Mouse (Mus musculus) intestine, embryonic 14.5 days (tissue): ENCODE data around the gene Fgf4. TPM values are rescaled to one million over a fixed set of nuclear protein-coding genes. Genes with fewer than 3 reads are reported as not detected.
"Not testable (repeated sequence)": the region's sequence is repeated elsewhere in the genome, so short reads cannot be mapped to it uniquely, and the experiment has no call there.

Source experiments
- ATAC-seq: fragments of 200-750 bp; cut with Nextera tagmentation; replicated peaks from 2 replicates; pipeline ENCODE4 v1.8.0; 2017; ENCODE audit warnings: low read depth, moderate number of reproducible peaks, moderate TSS enrichment, moderate library complexity; ENCODE audit not compliant: low FRiP score, low TSS enrichment
- DNase-seq: peaks from one replicate; pipeline ENCODE4 v3.0.0-alpha.2; 2018; ENCODE audit warnings: low spot score
- H3K27ac ChIP-seq: fragments of 300-500 bp; sonication (generic); 2 replicates; pipeline ENCODE4 v1.5.1; 2014; ENCODE audit warnings: low read depth, mild to moderate bottlenecking, control low read depth
- H3K27me3 ChIP-seq: fragments of 300-500 bp; sonication (generic); replicated peaks from 2 replicates; pipeline ENCODE4 v1.6.1; 2014; ENCODE audit warnings: low read length, control low read depth; ENCODE audit not compliant: control insufficient read depth, insufficient read depth
- H3K36me3 ChIP-seq: fragments of 300-500 bp; sonication (generic); 2 replicates; pipeline ENCODE4 v1.6.1; 2014; ENCODE audit warnings: low read length, control low read depth; ENCODE audit not compliant: control insufficient read depth, insufficient read depth
- H3K4me1 ChIP-seq: fragments of 300-500 bp; sonication (generic); replicated peaks from 2 replicates; pipeline ENCODE4 v1.6.1; 2014; ENCODE audit warnings: low read length, control low read depth, mixed read lengths; ENCODE audit not compliant: control insufficient read depth, insufficient read depth
- H3K4me2 ChIP-seq: fragments of 300-500 bp; sonication (generic); 2 replicates; pipeline ENCODE4 v1.6.1; 2014; ENCODE audit warnings: low read length
- H3K4me3 ChIP-seq: fragments of 300-500 bp; sonication (generic); 2 replicates; pipeline ENCODE4 v1.5.1; 2014; ENCODE audit warnings: low read depth, low read length, control low read depth, mixed read lengths
- H3K9ac ChIP-seq: fragments of 300-500 bp; sonication (generic); 2 replicates; pipeline ENCODE4 v1.6.1; 2014; ENCODE audit warnings: mild to moderate bottlenecking, low read length
- H3K9me3 ChIP-seq: fragments of 300-500 bp; sonication (generic); 2 replicates; pipeline ENCODE4 v1.6.1; 2016; ENCODE audit warnings: low read length, control low read depth; ENCODE audit not compliant: control insufficient read depth
- WGBS: fragments of 180-500 bp; shearing (Covaris S2); extraction: QIAGEN DNeasy Blood & Tissue Kit; methylation state at CpG from one replicate; pipeline ENCODE4 v1.1.7; 2014; 5-methylcytosine and 5-hydroxymethylcytosine counted together
- polyA plus RNA-seq: library from polyadenylated mRNA; unstranded; fragments of >200 nt; fragmentation: Nextera tagmentation; extraction: Ambion mirVana; gene quantifications from 2 replicates; pipeline ENCODE4 v1.2.1, GENCODE M21; 2014

Gene Fgf4
- polyA plus RNA-seq, 1 experiment from 2014 or later, result not detected

- Histone ChIP-seq H3K36me3 (no peaks in the 10 kb centered on the region), H3K27ac (no peak overlapping the region), H3K9me3 (no peaks in the 10 kb centered on the region), H3K27me3 (no peaks in the 10 kb centered on the region; the same call in 1 of the 2 replicates), H3K4me3 (no peak overlapping the region), H3K4me1 (no peaks in the 10 kb centered on the region), H3K4me2 (no peak overlapping the region), H3K9ac (no peak overlapping the region)
- WGBS, result 68% methylated on average over 4 of the region's 4 CpGs
- ATAC-seq (no peak), DNase-seq (no peak)
These were observed 27.1 kb downstream of the Fgf4 start for GRCm38 (mm10) chr7:144874226-144874625.

- no peaks in the 10 kb centered on the region; the same call in 1 of the 2 replicates for H3K27me3 ChIP-seq
- no peak overlapping the region for H3K9ac ChIP-seq
- no peak overlapping the region for H3K27ac ChIP-seq
- ATAC-seq, result no peak
- no peaks in the 10 kb centered on the region for H3K4me1 ChIP-seq
- no peaks in the 10 kb centered on the region for H3K36me3 ChIP-seq
- no peaks in the 10 kb centered on the region for H3K9me3 ChIP-seq
- 97% methylated on average over 1 of the region's 1 CpGs for WGBS
- H3K4me2 ChIP-seq, result no peak overlapping the region
- no peak overlapping the region for H3K4me3 ChIP-seq
- no peak for DNase-seq
These were observed 31.2 kb downstream of the Fgf4 start for GRCm38 (mm10) chr7:144878401-144878800.

GRCm38 (mm10) chr7:144883106-144883505 lies 35.9 kb downstream of the Fgf4 start:
- H3K27ac ChIP-seq, result no peak overlapping the region
- no peak for DNase-seq

GRCm38 (mm10) chr7:144887672-144888071 lies 40.5 kb downstream of the Fgf4 start:
- Histone ChIP-seq H3K4me3 (no peak overlapping the region), H3K9me3 (0 out of 2 replicates have a peak, but pooled peaks cover 4% of the 10 kb centered on the region), H3K4me1 (no peaks in the 10 kb centered on the region), H3K27me3 (peaks cover 18% of the 10 kb centered on the region), H3K36me3 (no peaks in the 10 kb centered on the region), H3K27ac (no peak overlapping the region), H3K9ac (no peak overlapping the region), H3K4me2 (no peak overlapping the region)
- ATAC-seq (no peak), DNase-seq (no peak)
- 79% methylated on average over 2 of the region's 2 CpGs for WGBS

More at GRCm38 (mm10) chr7:144883106-144883505, 35.9 kb downstream of the Fgf4 start:
- Histone ChIP-seq H3K4me1 (no peaks in the 10 kb centered on the region), H3K27me3 (peaks cover 3% of the 10 kb centered on the region; the same call in 1 of the 2 replicates), H3K9ac (no peak overlapping the region), H3K9me3 (0 out of 2 replicates have a peak, but pooled peaks cover 4% of the 10 kb centered on the region), H3K4me3 (no peak overlapping the region), H3K4me2 (no peak overlapping the region), H3K36me3 (no peaks in the 10 kb centered on the region)
- ATAC-seq, result no peak
- 21% methylated on average over 2 of the region's 2 CpGs for WGBS

- no peak for DNase-seq
- 7% methylated on average over 18 of the region's 18 CpGs for WGBS
- no peaks in the 10 kb centered on the region for H3K4me1 ChIP-seq
- peaks cover 18% of the 10 kb centered on the region for H3K27me3 ChIP-seq
- ATAC-seq, result no peak
- H3K4me3 ChIP-seq, result no peak overlapping the region
- H3K9ac ChIP-seq, result no peak overlapping the region
- H3K9me3 ChIP-seq, result 0 out of 2 replicates have a peak, but pooled peaks cover 4% of the 10 kb centered on the region
- no peaks in the 10 kb centered on the region for H3K36me3 ChIP-seq
- no peak overlapping the region for H3K27ac ChIP-seq
- no peak overlapping the region for H3K4me2 ChIP-seq
These were observed 41.6 kb downstream of the Fgf4 start for GRCm38 (mm10) chr7:144888564-144889299.

GRCm38 (mm10) chr7:144890661-144891060 lies 43.5 kb downstream of the Fgf4 start:
- H3K27me3 ChIP-seq, result peaks cover 31% of the 10 kb centered on the region
- H3K4me3 ChIP-seq, H3K4me1 ChIP-seq, H3K36me3 ChIP-seq, H3K27ac ChIP-seq, H3K9me3 ChIP-seq, H3K4me2 ChIP-seq, ATAC-seq, DNase-seq, H3K9ac ChIP-seq: not testable (repeated sequence)
- 70% methylated on average over 1 of the region's 1 CpGs for WGBS

GRCm38 (mm10) chr7:144891863-144892262 lies 44.7 kb downstream of the Fgf4 start:
- Histone ChIP-seq H3K9ac (no peak overlapping the region), H3K9me3 (0 out of 2 replicates have a peak, but pooled peaks cover 4% of the 10 kb centered on the region), H3K27ac (no peak overlapping the region), H3K4me3 (no peak overlapping the region), H3K4me2 (no peak overlapping the region), H3K27me3 (peaks cover 43% of the 10 kb centered on the region), H3K4me1 (peaks cover 17% of the 10 kb centered on the region), H3K36me3 (no peaks in the 10 kb centered on the region)
- 75% methylated on average over 2 of the region's 2 CpGs for WGBS
- ATAC-seq (no peak), DNase-seq (no peak)

GRCm38 (mm10) chr7:144892322-144892721 lies 45.2 kb downstream of the Fgf4 start:
- Histone ChIP-seq H3K36me3 (no peaks in the 10 kb centered on the region), H3K27ac (no peak overlapping the region), H3K4me3 (no peak overlapping the region), H3K4me2 (no peak overlapping the region), H3K9ac (no peak overlapping the region), H3K9me3 (0 out of 2 replicates have a peak, but pooled peaks cover 4% of the 10 kb centered on the region), H3K27me3 (peaks cover 48% of the 10 kb centered on the region), H3K4me1 (peaks cover 18% of the 10 kb centered on the region)
- no peak for ATAC-seq
- 47% methylated on average over 6 of the region's 6 CpGs for WGBS
- no peak for DNase-seq

GRCm38 (mm10) chr7:144894191-144894590 lies 47.0 kb downstream of the Fgf4 start:
- Histone ChIP-seq H3K4me1 (peaks cover 18% of the 10 kb centered on the region), H3K4me2 (no peak overlapping the region), H3K9ac (no peak overlapping the region), H3K27me3 (peaks cover 53% of the 10 kb centered on the region), H3K4me3 (no peak overlapping the region), H3K36me3 (no peaks in the 10 kb centered on the region), H3K27ac (no peak overlapping the region), H3K9me3 (no peaks in the 10 kb centered on the region)
- no peak for ATAC-seq
- WGBS, result 4% methylated on average over 5 of the region's 5 CpGs
- DNase-seq, result peak; percentile 67
